Mouse (Mus musculus) ES-E14 (cell line): Measurements from ENCODE around the gene Gm20715.

Experiments used
- HCFC1 ChIP-seq: IDR thresholded peaks from 2 replicates; pipeline ENCODE4 v1.6.1; 2012; ENCODE audit warnings: low read length, inconsistent platforms, borderline replicate concordance; ENCODE audit not compliant: insufficient read depth
- ZC3H11A ChIP-seq: IDR thresholded peaks from 2 replicates; pipeline ENCODE4 v1.6.1; 2012; ENCODE audit warnings: low read depth, mild to moderate bottlenecking, inconsistent platforms, low read length, borderline replicate concordance
- ZNF384 ChIP-seq: IDR thresholded peaks from 2 replicates; pipeline ENCODE4 v1.6.1; 2012; ENCODE audit warnings: low read depth, low read length, inconsistent platforms

DNA sequence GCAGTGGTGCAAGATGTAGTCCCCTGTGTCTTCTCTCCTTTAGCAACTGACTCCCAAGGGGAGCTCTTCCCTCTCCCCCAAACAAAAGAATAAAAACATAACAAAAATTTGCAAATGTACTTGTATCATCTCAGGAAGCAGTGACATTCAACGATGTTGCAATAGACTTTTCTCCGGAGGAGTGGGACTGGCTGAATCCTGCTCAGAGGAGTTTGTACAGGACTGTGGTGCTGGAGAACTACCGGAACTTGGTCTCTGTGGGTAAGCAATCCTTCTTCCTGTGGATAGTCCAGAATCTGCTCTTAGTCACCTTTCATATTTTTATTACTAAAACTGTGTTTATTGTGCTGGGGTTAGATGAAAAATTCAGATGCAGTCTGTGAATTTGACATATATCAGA is 37.1 kb upstream of the Gm20715 start:
- no peak for TF ChIP-seq ZNF384
- TF ChIP-seq HCFC1 = no peak
- TF ChIP-seq ZC3H11A = no peak
